Mouse (Mus musculus) right cerebral cortex, adult 18-20 months (tissue): ENCODE data around the gene Nrn1l.
A peak's percentile ranks its signal among the peaks of the same experiment; 100 is the strongest.

ENCODE experiments used
- DNase-seq: peaks from one replicate; pipeline ENCODE4 v3.0.0; 2022; ENCODE audit warnings: mixed read lengths

The Nrn1l gene

GRCm38 (mm10) chr8:105892432-105892831 lies 935 bp upstream of the Nrn1l start:
- DNase-seq = peak; percentile 53

- peak; percentile 15 for DNase-seq
Observed at GRCm38 (mm10) chr8:105897801-105898480, 4.6 kb downstream of the Nrn1l start.

- DNase-seq = peak; percentile 94
Observed at GRCm38 (mm10) chr8:105900180-105900940, 7.0 kb downstream of the Nrn1l start, which contains the start of gene Pskh1. Gene Pskh1 (plus strand): TSS chr8:105900441.

GRCm38 (mm10) chr8:105900941-105901616 lies 7.7 kb downstream of the Nrn1l start:
- DNase-seq = no peak

GRCm38 (mm10) chr8:105919390-105919789 lies 26.0 kb downstream of the Nrn1l start:
- DNase-seq = no peak

- DNase-seq = peak; percentile 66
Observed at GRCm38 (mm10) chr8:105925123-105925522, 31.8 kb downstream of the Nrn1l start.

- DNase-seq = peak; percentile 73
Observed at GRCm38 (mm10) chr8:105930602-105931001, 37.2 kb downstream of the Nrn1l start.

- DNase-seq = peak; percentile 70
Observed at GRCm38 (mm10) chr8:105931271-105931670, 37.9 kb downstream of the Nrn1l start.

- DNase-seq = no peak
Observed at GRCm38 (mm10) chr8:105932525-105932924, 39.2 kb downstream of the Nrn1l start.

GRCm38 (mm10) chr8:105933762-105934161 lies 40.4 kb downstream of the Nrn1l start, which contains the start of gene Ctrl:
Gene Ctrl (minus strand): TSS chr8:105933862.
- DNase-seq = no peak

GRCm38 (mm10) chr8:105935105-105935504 lies 41.7 kb downstream of the Nrn1l start:
- no peak for DNase-seq

- DNase-seq = no peak
Observed at GRCm38 (mm10) chr8:105935863-105936603, 42.7 kb downstream of the Nrn1l start.

GRCm38 (mm10) chr8:105936866-105937475 lies 43.6 kb downstream of the Nrn1l start:
- peak; percentile 91 for DNase-seq

GRCm38 (mm10) chr8:105937496-105938305 lies 44.3 kb downstream of the Nrn1l start:
- peak; percentile 39 for DNase-seq

- DNase-seq = no peak
Observed at GRCm38 (mm10) chr8:105938306-105938669, 44.9 kb downstream of the Nrn1l start, which contains the start of gene Psmb10. Gene Psmb10 (minus strand): TSS chr8:105938444.

- DNase-seq = no peak
Observed at GRCm38 (mm10) chr8:105942026-105942425, 48.7 kb downstream of the Nrn1l start.

- no peak for DNase-seq
Observed at GRCm38 (mm10) chr8:105942542-105942941, 49.2 kb downstream of the Nrn1l start.

- DNase-seq = peak; percentile 56
Observed at GRCm38 (mm10) chr8:105943321-105943739, 50.0 kb downstream of the Nrn1l start, which contains the start of gene Lcat. Gene Lcat (minus strand): TSS chr8:105943382.
